Mouse (Mus musculus): ENCODE measurements around the gene Gm43517. TPM values are rescaled to one million over a fixed set of nuclear protein-coding genes. Genes with fewer than 3 reads are reported as not detected.

The Gm43517 gene
- total RNA-seq, 2 experiments from 2014 or later: not detected

GRCm38 (mm10) chr12:49409833-49410232 lies 24.9 kb downstream of the Gm43517 start:
- DNase-seq: no peak

- DNase-seq: no peak
These were observed 33.0 kb downstream of the Gm43517 start for GRCm38 (mm10) chr12:49417963-49418362.

Other genes starting within 250 kb of the Gm43517 start
- gene Foxg1, start 2.5 kb upstream of the Gm43517 start, total RNA-seq (2021): not detected